Mouse (Mus musculus) olfactory bulb, adult 2 months (tissue): ENCODE data around the gene Nol4l. TPM values are rescaled to one million over a fixed set of nuclear protein-coding genes. Genes with fewer than 3 reads are reported as not detected.
A peak's percentile ranks its signal among the peaks of the same experiment; 100 is the strongest.

Experiments
- H3K27ac ChIP-seq: fragments of 200-500 bp; 2 replicates; pipeline ENCODE4 v1.5.1; 2012; ENCODE audit warnings: low read depth, low read length; ENCODE audit not compliant: insufficient read depth
- H3K4me1 ChIP-seq: fragments of 200-500 bp; 2 replicates; pipeline ENCODE4 v1.6.1; 2012; ENCODE audit warnings: low read length; ENCODE audit not compliant: control insufficient read depth, insufficient read depth
- H3K4me3 ChIP-seq: fragments of 200-500 bp; 2 replicates; pipeline ENCODE4 v1.5.1; 2012; ENCODE audit warnings: mild to moderate bottlenecking, low read depth, low read length, moderate library complexity; ENCODE audit not compliant: insufficient read depth
- CTCF ChIP-seq: fragments of 200-500 bp; IDR thresholded peaks from 2 replicates; pipeline ENCODE4 v1.5.1; 2012; ENCODE audit warnings: low read depth, mild to moderate bottlenecking, low read length, moderate library complexity; ENCODE audit not compliant: insufficient read depth
- POLR2A ChIP-seq: fragments of 200-500 bp; IDR thresholded peaks from 2 replicates; pipeline ENCODE4 v1.6.1; 2012; ENCODE audit warnings: mild to moderate bottlenecking, low read depth, low read length, moderate library complexity; ENCODE audit not compliant: insufficient read depth
- WGBS: fragments of 180-500 bp; shearing (Covaris S2); methylation state at CpG from one replicate; pipeline ENCODE4 v1.1.7; 2018; 5-methylcytosine and 5-hydroxymethylcytosine counted together
- polyA plus RNA-seq: library from polyadenylated mRNA; stranded (reverse); fragments of >200 nt; gene quantifications from 2 replicates; pipeline ENCODE4 v1.2.4, GENCODE M21; 2012; ENCODE audit warnings: low replicate concordance; ENCODE audit not compliant: missing spikeins, insufficient read depth, insufficient read length

The Nol4l gene
- polyA plus RNA-seq, 1 experiment = 194 TPM

DNA sequence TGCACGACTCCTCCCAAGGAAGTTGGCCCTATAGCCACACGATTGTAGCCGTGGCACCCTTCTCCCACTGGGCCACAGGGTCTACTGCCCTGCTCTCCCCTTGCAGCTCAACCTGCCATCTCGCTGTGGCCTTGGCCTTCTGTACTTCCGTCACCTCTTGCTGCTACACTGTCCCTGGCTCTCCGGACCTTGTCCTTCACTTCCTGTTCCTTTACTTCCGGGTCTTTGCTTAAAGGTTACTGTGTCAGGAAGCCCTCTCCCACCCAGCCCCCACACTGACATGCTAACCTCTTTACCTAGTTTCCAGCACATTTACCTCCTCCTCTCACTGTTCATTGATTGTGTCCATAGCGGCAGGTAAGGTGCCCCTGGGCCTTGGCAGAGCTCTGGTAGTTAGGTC, 105.2 kb downstream of the Nol4l start:
- TF ChIP-seq CTCF (no peak), POLR2A (no peak)
- no peak overlapping the region for H3K27ac ChIP-seq

DNA sequence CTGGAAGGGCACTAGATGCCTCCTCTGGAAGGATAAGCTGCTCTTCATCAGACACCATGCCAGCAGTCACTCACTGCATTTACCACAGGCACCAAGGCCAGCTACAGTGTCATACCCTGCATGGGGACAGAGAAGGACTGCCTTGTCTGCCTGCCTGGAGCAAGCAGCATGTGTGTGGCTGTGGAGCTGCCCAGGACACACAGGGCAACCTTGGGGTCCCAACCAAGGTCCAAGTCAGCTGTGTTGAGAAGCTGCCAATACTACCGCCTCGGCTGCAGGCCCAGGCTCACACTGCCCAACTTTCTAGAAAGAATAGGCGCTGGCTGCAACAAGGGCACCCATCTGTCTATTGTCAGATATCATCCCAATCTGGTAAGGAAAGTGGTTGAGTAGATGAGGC, 106.7 kb downstream of the Nol4l start:
- TF ChIP-seq CTCF (no peak), POLR2A (no peak)
- Histone ChIP-seq H3K4me3 (no peak overlapping the region), H3K4me1 (peaks cover 29% of the 10 kb centered on the region), H3K27ac (no peak overlapping the region)
- 60% methylated on average over 3 of the region's 3 CpGs for whole genome bisulfite sequencing

More for the DNA sequence above, 105.2 kb downstream of the Nol4l start:
- 81% methylated on average over 8 of the region's 8 CpGs for WGBS
- Histone ChIP-seq H3K4me3 (no peak overlapping the region), H3K4me1 (peaks cover 33% of the 10 kb centered on the region)

DNA sequence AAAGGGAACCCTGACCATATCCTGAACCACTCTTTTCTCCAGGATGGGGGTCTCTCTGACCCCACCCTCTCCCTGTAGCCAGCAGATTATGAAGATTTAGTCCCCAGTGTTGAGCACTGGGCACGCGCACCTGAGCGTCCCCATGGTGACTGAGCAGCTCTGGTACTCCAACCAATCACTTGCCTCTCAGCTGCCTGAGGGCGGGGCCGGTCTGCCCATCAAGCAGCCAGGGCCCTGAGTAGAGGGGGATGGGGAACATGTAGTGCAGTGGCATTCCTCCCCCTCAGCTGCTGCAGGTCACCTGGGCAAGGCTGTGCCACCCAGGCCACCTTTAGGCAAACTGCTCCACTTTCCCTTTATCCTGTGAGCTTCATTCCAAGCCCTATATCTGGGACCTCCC, 107.7 kb downstream of the Nol4l start:
- TF ChIP-seq CTCF (no peak), POLR2A (no peak)
- H3K4me1 ChIP-seq = peaks cover 29% of the 10 kb centered on the region
- WGBS = 36% methylated on average over 5 of the region's 5 CpGs
- H3K27ac ChIP-seq = no peak overlapping the region
- no peak overlapping the region for H3K4me3 ChIP-seq

DNA sequence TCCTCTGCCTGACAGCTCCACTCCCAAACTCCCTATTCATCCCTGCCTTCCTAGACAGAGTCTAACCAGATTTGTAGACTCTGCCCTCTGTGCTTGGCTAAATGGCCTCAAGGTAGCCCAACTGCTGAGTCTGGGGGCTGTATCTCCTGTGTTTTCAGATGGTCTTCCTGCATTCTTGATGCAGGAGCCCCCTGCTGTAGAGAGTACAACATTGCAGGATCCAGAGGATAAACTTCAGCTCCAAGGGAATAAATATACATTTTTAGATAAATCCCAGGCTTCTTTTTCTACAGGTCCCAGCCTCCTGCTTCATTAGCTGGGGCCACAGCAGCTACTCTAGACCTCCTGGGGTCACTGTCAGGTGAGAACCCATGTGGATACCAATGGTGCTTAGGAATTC, 108.5 kb downstream of the Nol4l start:
- H3K27ac ChIP-seq = no peak overlapping the region

DNA sequence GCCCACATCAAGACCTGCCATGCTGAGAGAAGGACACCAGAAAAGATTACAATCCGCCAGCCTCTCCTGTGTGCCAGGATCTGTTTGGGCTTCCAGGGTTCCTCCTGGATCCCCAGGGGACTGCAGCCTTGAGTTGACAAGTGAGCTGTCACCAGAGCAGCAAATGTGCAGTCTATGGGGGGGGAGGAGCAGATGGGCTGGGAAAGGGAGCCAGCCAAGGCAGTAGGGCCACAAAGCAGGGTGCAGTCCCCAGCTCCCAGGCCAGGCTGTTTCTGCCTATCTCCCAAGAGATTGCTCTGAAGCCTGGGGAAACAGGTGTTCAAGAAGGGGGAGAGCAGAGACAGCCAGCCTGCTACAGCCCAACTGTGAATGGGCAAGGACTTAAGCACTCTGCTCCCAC, 111.4 kb downstream of the Nol4l start:
- 89% methylated on average over 1 of the region's 1 CpGs for WGBS
- Histone ChIP-seq H3K4me1 (peaks cover 18% of the 10 kb centered on the region), H3K4me3 (no peak overlapping the region), H3K27ac (no peak overlapping the region)
- TF ChIP-seq CTCF (no peak), POLR2A (no peak)

More for the DNA sequence above, 108.5 kb downstream of the Nol4l start:
- Histone ChIP-seq H3K4me1 (peaks cover 25% of the 10 kb centered on the region), H3K4me3 (no peak overlapping the region)
- TF ChIP-seq CTCF = peak; percentile 1; the same call in 1 of the 2 replicates
- no peak for TF ChIP-seq POLR2A

DNA sequence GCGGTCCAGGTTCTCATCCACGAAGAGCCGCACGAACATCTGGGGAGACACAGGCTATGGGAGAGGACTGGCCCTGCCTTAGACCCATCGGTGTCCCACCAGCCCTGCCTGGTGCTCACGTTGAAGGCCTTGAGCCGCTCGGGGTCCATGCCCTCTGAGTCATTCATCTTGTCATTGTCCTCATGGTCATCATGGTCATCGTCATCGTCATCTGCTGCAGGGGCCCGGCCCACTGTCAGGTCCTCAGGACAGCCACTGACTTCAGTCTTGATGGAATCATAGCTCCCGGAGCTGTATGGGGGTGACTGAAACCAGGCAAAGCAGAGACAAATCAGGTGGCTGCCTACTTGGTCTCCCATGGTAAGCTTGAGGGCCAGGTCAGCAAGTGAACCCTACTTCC, 111.9 kb downstream of the Nol4l start:
- no peak overlapping the region for H3K27ac ChIP-seq
- TF ChIP-seq CTCF (no peak), POLR2A (no peak)
- peaks cover 14% of the 10 kb centered on the region for H3K4me1 ChIP-seq
- no peak overlapping the region for H3K4me3 ChIP-seq
- 97% methylated on average over 12 of the region's 12 CpGs for WGBS

DNA sequence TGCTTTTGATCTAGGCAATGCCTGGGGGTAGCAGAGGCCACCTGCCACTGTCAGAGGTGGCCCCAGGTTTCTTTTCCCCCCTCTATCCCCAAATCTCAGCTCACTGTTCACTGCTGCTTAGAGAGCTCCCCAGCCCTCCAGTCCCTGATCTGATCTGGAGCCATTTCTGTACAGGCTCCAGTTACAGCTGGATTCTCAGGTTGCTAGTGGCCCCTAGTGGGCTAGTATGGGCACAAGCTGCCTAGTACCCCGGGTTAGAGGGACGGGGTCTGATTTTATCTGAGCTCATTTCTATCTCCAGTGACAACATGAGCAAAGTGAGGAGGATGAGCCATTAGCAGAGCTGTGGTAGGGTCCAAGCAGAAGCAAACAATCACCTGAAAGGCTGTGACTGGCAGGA, 115.2 kb downstream of the Nol4l start:
- TF ChIP-seq CTCF (no peak), POLR2A (no peak)
- H3K4me3 ChIP-seq = no peak overlapping the region
- WGBS = 21% methylated on average over 2 of the region's 2 CpGs
- peaks cover 8% of the 10 kb centered on the region for H3K4me1 ChIP-seq
- H3K27ac ChIP-seq = no peak overlapping the region

DNA sequence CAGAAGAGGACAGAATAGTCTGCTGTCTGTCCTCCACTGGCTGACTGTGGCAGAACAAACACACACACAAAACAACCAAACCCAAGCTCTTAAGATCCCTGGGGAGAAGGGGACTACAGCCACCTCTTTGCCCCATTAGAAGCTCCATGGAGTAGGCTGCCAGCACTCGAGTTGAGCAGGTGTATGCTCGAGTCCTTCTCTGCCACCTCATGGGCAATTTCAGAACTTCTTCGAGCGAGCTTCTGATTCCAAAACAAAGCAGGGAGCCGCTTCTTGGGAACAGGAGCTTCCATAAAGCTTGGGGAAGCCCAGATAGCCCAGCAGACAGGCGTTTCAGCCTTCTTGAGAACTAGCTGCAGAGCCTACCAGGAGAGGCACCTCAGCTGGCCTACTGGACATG, 117.2 kb downstream of the Nol4l start:
- H3K4me1 ChIP-seq = 0 out of 2 replicates have a peak, but pooled peaks cover 3% of the 10 kb centered on the region
- no peak overlapping the region for H3K27ac ChIP-seq
- WGBS = 60% methylated on average over 6 of the region's 6 CpGs
- no peak overlapping the region for H3K4me3 ChIP-seq
- TF ChIP-seq POLR2A = no peak

DNA sequence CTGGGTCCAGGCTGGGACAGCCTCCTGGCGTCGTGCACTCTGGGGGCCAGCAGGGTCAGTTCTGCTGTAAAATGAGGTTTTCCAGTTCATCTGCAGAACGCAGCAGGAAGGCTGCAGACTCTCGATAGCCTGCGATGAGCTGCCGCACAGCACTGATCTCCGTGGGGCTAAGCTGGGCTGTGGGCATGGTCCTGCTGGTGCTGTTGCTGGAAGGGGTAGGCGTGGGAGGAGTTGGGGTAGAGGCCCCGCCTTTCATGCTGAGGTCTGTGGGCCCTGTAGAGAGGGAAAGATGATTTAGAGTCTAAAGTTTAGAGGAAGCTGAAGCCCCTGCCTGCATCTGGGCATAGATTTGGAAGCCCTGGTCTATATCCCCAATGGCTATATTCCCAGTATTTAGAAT, 118.2 kb downstream of the Nol4l start:
- 56% methylated on average over 9 of the region's 9 CpGs for WGBS
- Histone ChIP-seq H3K4me3 (no peak overlapping the region), H3K27ac (no peak overlapping the region), H3K4me1 (0 out of 2 replicates have a peak, but pooled peaks cover 3% of the 10 kb centered on the region)
- TF ChIP-seq CTCF = no peak
- TF ChIP-seq POLR2A = no peak

DNA sequence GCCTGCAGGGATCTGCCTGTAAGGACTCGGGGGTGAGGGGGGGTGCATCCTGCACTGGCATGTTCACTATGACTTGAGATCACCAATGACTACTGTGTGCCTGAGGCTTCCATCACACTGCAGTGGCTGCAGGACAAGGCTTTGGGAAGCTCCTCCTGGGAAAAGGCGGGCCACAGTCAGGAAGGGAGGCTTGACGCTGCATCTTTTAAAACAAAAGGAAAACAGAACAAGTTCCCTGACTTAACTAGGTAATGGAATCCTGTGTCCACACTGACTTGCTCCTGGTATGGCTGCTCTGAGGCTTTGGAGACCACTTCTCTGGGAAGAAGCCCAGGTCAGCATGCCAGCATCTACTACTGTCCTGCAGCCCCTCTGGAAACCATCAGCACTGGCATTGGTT, 120.8 kb downstream of the Nol4l start:
- Histone ChIP-seq H3K4me3 (no peak overlapping the region), H3K27ac (no peak overlapping the region), H3K4me1 (0 out of 2 replicates have a peak, but pooled peaks cover 3% of the 10 kb centered on the region)
- no peak for TF ChIP-seq CTCF
- no peak for TF ChIP-seq POLR2A
- 78% methylated on average over 3 of the region's 3 CpGs for WGBS
